Mouse (Mus musculus) sigmoid colon, adult 10 weeks (tissue): ENCODE measurements around the gene Fbxo30. TPM values are rescaled to one million over a fixed set of nuclear protein-coding genes. Genes with fewer than 3 reads are reported as not detected.

ENCODE experiments used
- polyA plus RNA-seq: library from polyadenylated mRNA; stranded (reverse); fragments of 350-450 nt; fragmentation: Illumina TruSeq; extraction: RNeasy Lipid Tissue Mini Kit (QIAGEN cat#74804); gene quantifications from one replicate; pipeline ENCODE4 v1.2.3, GENCODE M21; 2014; ENCODE audit warnings: low read depth, low replicate concordance

Gene Fbxo30
- 34.3 TPM for polyA plus RNA-seq

GRCm38 (mm10) chr10:11280578-11281463, at the start of gene Fbxo30:
Fbxo30 (plus strand) TSS chr10:11281330.

GRCm38 (mm10) chr10:11343205-11344141, 62.3 kb downstream of the Fbxo30 start, which contains the start of gene Epm2a:
Epm2a (plus strand) TSS chr10:11343404.

Other genes starting within 250 kb of the Fbxo30 start
- not detected for gene Grm1, start 199.0 kb upstream of the Fbxo30 start, polyA plus RNA-seq
- 26.3 TPM for gene Shprh, start 131.9 kb upstream of the Fbxo30 start, polyA plus RNA-seq
- gene Epm2a, start 62.1 kb downstream of the Fbxo30 start, polyA plus RNA-seq: 3.8 TPM